Mouse (Mus musculus): ENCODE results near the gene Zcchc13.
"Not testable (repeated sequence)": the region's sequence is repeated elsewhere in the genome, so short reads cannot be mapped to it uniquely, and the experiment has no call there.

Gene Zcchc13

GRCm38 (mm10) chrX:103652048-103652447 lies 21.7 kb downstream of the Zcchc13 start:
- DNase-seq, result no peak

DNA sequence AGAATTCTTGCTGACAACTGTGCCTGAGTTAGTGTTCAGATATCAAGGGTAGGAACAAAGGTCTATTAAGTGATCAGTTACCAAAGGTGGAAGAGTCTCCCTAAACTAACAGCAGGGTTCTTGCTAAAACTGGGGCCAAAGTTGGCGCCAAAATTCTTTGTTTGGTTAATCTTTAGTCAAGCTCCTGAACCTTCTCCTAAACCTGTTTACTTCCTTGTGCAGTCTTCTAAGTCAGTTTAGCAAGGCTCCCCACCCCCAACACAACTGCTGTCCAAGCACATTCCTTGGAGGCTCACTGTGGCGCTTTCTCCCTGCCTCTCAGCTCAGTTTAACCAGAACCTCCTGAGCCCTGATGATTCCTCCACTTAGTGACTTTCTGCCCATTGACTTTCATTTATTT lies 22.6 kb downstream of the Zcchc13 start:
- no peak for DNase-seq

GRCm38 (mm10) chrX:103658985-103659384 lies 28.6 kb downstream of the Zcchc13 start:
- DNase-seq, result no peak

DNA sequence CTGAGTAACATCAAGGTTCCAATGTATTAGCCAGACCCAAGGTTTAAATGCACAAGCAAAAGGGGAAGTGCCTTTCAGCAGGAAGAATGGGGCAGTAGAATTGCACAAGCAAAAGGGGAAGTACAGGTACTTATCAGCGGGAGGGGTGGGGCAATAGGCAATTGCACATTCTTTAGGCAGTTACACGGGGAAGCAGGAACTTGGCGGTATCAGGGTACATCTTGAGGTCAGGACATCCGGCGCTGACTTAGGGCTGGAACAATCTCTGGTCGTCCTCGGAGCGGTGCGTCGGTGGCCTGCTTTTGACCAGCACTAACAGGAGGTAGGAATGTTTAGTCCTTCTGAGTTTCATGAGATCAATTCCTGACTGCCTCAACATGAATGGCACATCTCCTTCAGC lies 34.1 kb downstream of the Zcchc13 start:
- DNase-seq, result not testable (repeated sequence)

GRCm38 (mm10) chrX:103670245-103670644 lies 39.9 kb downstream of the Zcchc13 start:
- no peak for DNase-seq

DNA sequence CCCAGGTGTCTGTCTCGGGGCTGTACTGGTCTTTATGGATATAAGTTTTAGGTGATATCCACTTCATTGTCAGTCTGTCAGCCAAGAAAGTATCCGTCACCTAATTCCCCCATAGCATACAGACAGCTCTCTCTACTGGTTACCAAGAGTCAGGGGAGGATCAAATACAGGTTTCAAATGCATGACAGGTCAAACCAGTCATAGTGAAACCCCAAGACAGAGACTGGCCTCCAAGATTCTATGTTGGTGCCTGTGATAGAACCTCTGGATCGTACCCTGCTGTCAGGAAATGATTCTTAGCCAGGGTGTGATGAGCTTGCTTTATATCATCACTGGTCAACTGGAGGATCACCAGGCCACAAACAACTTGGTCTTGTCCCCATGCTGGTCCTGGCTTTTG lies 43.4 kb downstream of the Zcchc13 start:
- DNase-seq, result no peak

DNA sequence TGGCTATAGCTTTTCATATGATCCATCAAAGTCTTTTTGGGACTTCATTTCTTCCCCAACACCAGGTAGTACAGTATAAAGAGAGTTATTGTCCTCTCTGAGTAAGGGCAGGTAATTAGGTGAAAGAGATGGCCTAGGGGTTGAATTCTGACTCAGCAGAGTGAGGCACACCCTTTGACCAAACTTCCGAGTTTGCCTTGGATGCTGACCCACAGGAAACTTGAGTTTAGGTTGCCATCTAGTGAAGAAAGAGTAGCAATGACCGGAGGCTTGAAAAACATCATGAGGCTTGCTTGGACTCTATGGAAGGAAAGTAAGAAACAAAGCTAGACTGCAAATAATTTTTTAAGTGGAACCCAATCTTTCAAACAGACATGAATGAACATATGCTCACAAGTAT lies 44.3 kb downstream of the Zcchc13 start:
- DNase-seq, result no peak

Data from thymus, postnatal 14 days (tissue).